Mouse (Mus musculus) CH12.LX (cell line): ENCODE measurements at regions not wholly inside any gene's neighbourhood (a gene's known extent, or its start where the extent isn't known, plus 50 kb on each side); places are given as distances from the start of the nearest gene placed in this dataset.

Experiments used
- DNase-seq: peaks from one replicate; pipeline ENCODE4 v3.0.0-alpha.2; 2013; ENCODE audit errors: extremely low read depth
- H3K27ac ChIP-seq: 2 replicates; pipeline ENCODE4 v1.5.1; 2012; ENCODE audit warnings: low read depth, mild to moderate bottlenecking, control low read depth, moderate library complexity; ENCODE audit not compliant: insufficient read depth
- H3K27me3 ChIP-seq: replicated peaks from 2 replicates; pipeline ENCODE3; 2012; ENCODE audit warnings: inconsistent platforms
- H3K36me3 ChIP-seq, 2 experiments: replicated peaks in 1 of 2; 2 replicates each; pipeline versions ENCODE3 to v1.6.1; 2012; ENCODE audit warnings: inconsistent platforms in 1 of 2, low read length in 1 of 2, mild to moderate bottlenecking in 1 of 2, mixed read lengths in 1 of 2, moderate library complexity in 1 of 2; ENCODE audit not compliant: control insufficient read depth in 1 of 2, insufficient read depth in 1 of 2
- H3K4me1 ChIP-seq, 2 experiments: 2 replicates each; pipeline ENCODE4 v1.6.1; 2012; ENCODE audit warnings: inconsistent platforms in 1 of 2, moderate library complexity in 1 of 2; ENCODE audit not compliant: insufficient read depth in 2 of 2, control insufficient read depth in 1 of 2
- H3K4me2 ChIP-seq: 2 replicates; pipeline ENCODE4 v1.6.1; 2012; ENCODE audit warnings: low read depth, mild to moderate bottlenecking, control low read depth; ENCODE audit not compliant: poor library complexity, insufficient read depth, severe bottlenecking
- H3K4me3 ChIP-seq, 3 experiments: fragments of 150-350 bp in 1 of 3; sonication (generic) in 1 of 3; replicated peaks in 1 of 3; 2 replicates each; pipeline versions ENCODE3 to v1.5.1; 2011 to 2012; ENCODE audit warnings: low read depth in 2 of 3, low read length in 2 of 3, mild to moderate bottlenecking in 2 of 3, moderate library complexity in 2 of 3, control low read depth in 1 of 3, improper control_type of control experiment in 1 of 3, inconsistent platforms in 1 of 3, mixed read lengths in 1 of 3; ENCODE audit not compliant: poor library complexity in 1 of 3
- H3K79me2 ChIP-seq: replicated peaks from 2 replicates; pipeline ENCODE4 v1.6.1; 2012; ENCODE audit warnings: mild to moderate bottlenecking, moderate library complexity; ENCODE audit not compliant: control insufficient read depth, poor library complexity, insufficient read depth, severe bottlenecking; ENCODE audit errors: extremely low read depth
- H3K9ac ChIP-seq: 2 replicates; pipeline ENCODE4 v1.6.1; 2012; ENCODE audit warnings: low read depth, mild to moderate bottlenecking, control low read depth, moderate library complexity; ENCODE audit not compliant: insufficient read depth
- H3K9me3 ChIP-seq: replicated peaks from 2 replicates; pipeline ENCODE3; 2012; ENCODE audit warnings: low read length, inconsistent platforms, mixed read lengths
- BHLHE40 ChIP-seq: IDR thresholded peaks from 2 replicates; pipeline ENCODE4 v1.6.1; 2011; ENCODE audit warnings: mild to moderate bottlenecking, low read depth, low read length, improper control_type of control experiment
- ETS1 ChIP-seq: conservative IDR thresholded peaks from 2 replicates; pipeline ENCODE4 v1.6.1; 2012; ENCODE audit warnings: low read depth, mild to moderate bottlenecking, inconsistent platforms, low read length, improper control_type of control experiment, moderate library complexity
- GABPA ChIP-seq: IDR thresholded peaks from 2 replicates; pipeline ENCODE4 v1.6.1; 2012; ENCODE audit warnings: low read depth, low read length, improper control_type of control experiment, inconsistent platforms; ENCODE audit not compliant: insufficient replicate concordance
- HCFC1 ChIP-seq: IDR thresholded peaks from 2 replicates; pipeline ENCODE4 v1.6.1; 2012; ENCODE audit warnings: low read depth, mild to moderate bottlenecking, inconsistent platforms, low read length, improper control_type of control experiment
- KAT2A ChIP-seq: IDR thresholded peaks from 2 replicates; pipeline ENCODE4 v1.6.1; 2012; ENCODE audit warnings: low read length, improper control_type of control experiment, inconsistent platforms; ENCODE audit not compliant: insufficient replicate concordance
- MAFK ChIP-seq: IDR thresholded peaks from 2 replicates; pipeline ENCODE4 v1.6.1; 2011; ENCODE audit warnings: low read length, improper control_type of control experiment; ENCODE audit not compliant: insufficient replicate concordance
- MEF2A ChIP-seq: IDR thresholded peaks from 2 replicates; pipeline ENCODE4 v1.6.1; 2014; ENCODE audit warnings: low read depth, mild to moderate bottlenecking, inconsistent platforms, low read length, improper control_type of control experiment, borderline replicate concordance
- NRF1 ChIP-seq: IDR thresholded peaks from 2 replicates; pipeline ENCODE4 v1.6.1; 2014; ENCODE audit warnings: low read depth, mild to moderate bottlenecking, inconsistent platforms, low read length, improper control_type of control experiment, moderate library complexity
- PAX5 ChIP-seq: IDR thresholded peaks from 2 replicates; pipeline ENCODE4 v1.6.1; 2012; ENCODE audit warnings: low read length, inconsistent platforms, mixed read lengths
- POLR2AphosphoS2 ChIP-seq: IDR thresholded peaks from 2 replicates; pipeline ENCODE4 v1.6.1; 2011; ENCODE audit warnings: low read depth, low read length, improper control_type of control experiment
- RCOR1 ChIP-seq: conservative IDR thresholded peaks from 2 replicates; pipeline ENCODE4 v1.6.1; 2012; ENCODE audit warnings: low read depth, mild to moderate bottlenecking, inconsistent platforms, low read length, improper control_type of control experiment
- SIN3A ChIP-seq: IDR thresholded peaks from 2 replicates; pipeline ENCODE4 v1.6.1; 2012; ENCODE audit warnings: low read length, improper control_type of control experiment, inconsistent platforms
- SMC3 ChIP-seq: IDR thresholded peaks from 2 replicates; pipeline ENCODE4 v1.6.1; 2011; ENCODE audit warnings: low read depth, low read length, improper control_type of control experiment
- TCF12 ChIP-seq: IDR thresholded peaks from 2 replicates; pipeline ENCODE4 v1.6.1; 2014; ENCODE audit warnings: low read depth, mild to moderate bottlenecking, inconsistent platforms, low read length, improper control_type of control experiment
- USF1 ChIP-seq: IDR thresholded peaks from 2 replicates; pipeline ENCODE4 v1.6.1; 2014; ENCODE audit warnings: low read depth, mild to moderate bottlenecking, inconsistent platforms, low read length, improper control_type of control experiment
- ZC3H11A ChIP-seq: IDR thresholded peaks from 2 replicates; pipeline ENCODE4 v1.6.1; 2012; ENCODE audit warnings: low read depth, mild to moderate bottlenecking, inconsistent platforms, low read length, improper control_type of control experiment
- ZKSCAN1 ChIP-seq: IDR thresholded peaks from 2 replicates; pipeline ENCODE4 v1.6.1; 2012; ENCODE audit warnings: low read depth, inconsistent platforms, low read length, improper control_type of control experiment, borderline replicate concordance
- ZMIZ1 ChIP-seq: IDR thresholded peaks from 2 replicates; pipeline ENCODE4 v1.6.1; 2012; ENCODE audit warnings: low read depth, mild to moderate bottlenecking, inconsistent platforms, low read length, improper control_type of control experiment
- ZNF384 ChIP-seq: IDR thresholded peaks from 2 replicates; pipeline ENCODE4 v1.6.1; 2012; ENCODE audit warnings: low read depth, low read length, improper control_type of control experiment, inconsistent platforms
- dilution Hi-C: fragments of 300-500 bp; cut with MboI; formaldehyde crosslinking; loops from 2 replicates; pipeline ENCODE4 v1.14.3; 2020; ENCODE audit warnings: low sequenced_read_pairs; ENCODE audit not compliant: extremely low pct_unique_long_range_greater_than_20kb, extremely low pct_ligation_motif_present
- in situ Hi-C: fragments of 300-500 bp; cut with MboI; formaldehyde crosslinking; loops from 3 replicates; pipeline ENCODE4 v1.14.3; 2019; ENCODE audit warnings: low sequenced_read_pairs, low pct_ligation_motif_present, low pct_unique_long_range_greater_than_20kb, mixed read lengths

DNA sequence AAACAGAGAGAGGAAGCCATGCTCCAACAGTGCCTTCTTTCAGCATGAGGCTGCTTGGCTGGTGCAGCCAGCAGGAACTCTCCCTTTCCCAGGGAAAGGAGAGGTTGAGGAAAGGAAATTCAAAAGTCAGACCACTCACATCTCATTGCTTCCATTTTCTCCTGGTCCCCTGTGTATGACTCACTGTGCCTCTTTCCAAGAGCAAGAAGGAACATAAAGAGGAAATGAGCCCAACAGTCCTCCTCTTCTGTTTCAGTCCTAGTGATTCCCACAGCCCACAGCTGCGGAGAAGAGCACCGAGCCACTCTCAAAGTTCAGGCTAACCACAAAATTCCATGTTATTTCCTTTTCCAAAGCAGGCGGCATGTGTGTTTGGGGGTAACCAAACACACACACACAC is 680.0 kb upstream of the Cited2 start:
- no peaks in the 10 kb centered on the region for H3K36me3 ChIP-seq
- no peak overlapping the region for H3K27ac ChIP-seq
- no peak for TF ChIP-seq MEF2A
- no peak for TF ChIP-seq ETS1
- TF ChIP-seq BHLHE40: no peak
- H3K27me3 ChIP-seq: no peaks in the 10 kb centered on the region
- H3K4me3 ChIP-seq: no peak overlapping the region
- no peaks in the 10 kb centered on the region for H3K9me3 ChIP-seq
- in situ Hi-C loops: no loop called here
- dilution Hi-C loops: no loop called here
- no peak overlapping the region for H3K9ac ChIP-seq
- no peak overlapping the region for H3K4me2 ChIP-seq
- no peaks in the 10 kb centered on the region for H3K79me2 ChIP-seq
- DNase-seq: no peak
- peaks cover 3% of the 10 kb centered on the region in 2 experiments; a peak in 2 of 4 replicates for H3K4me1 ChIP-seq

DNA sequence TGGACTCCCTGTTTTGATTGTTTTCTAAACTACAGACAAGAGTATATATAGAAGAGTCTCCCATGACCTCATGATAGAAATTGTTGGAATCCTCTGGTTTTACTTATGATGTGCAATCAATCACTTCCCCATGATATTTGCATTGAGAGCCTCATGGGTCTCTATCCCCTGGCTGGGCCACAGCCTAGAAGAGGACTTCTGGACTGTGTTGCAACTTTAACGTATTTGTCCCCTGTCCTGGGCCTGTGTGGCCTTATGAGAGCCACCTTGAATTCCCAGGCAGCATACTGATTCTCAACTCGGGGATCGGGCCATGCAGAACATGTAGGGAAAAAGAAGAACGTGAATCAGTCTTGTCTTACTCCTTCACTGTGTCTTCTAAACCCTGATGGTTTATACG is 676.3 kb upstream of the Cited2 start:
- no peak for TF ChIP-seq SMC3
- no peak for TF ChIP-seq GABPA
- no peak for TF ChIP-seq RCOR1
- TF ChIP-seq TCF12: no peak
- TF ChIP-seq KAT2A: no peak
- TF ChIP-seq USF1: no peak
- TF ChIP-seq ZNF384: no peak
- TF ChIP-seq POLR2AphosphoS2: no peak
- no peak for TF ChIP-seq MAFK
- no peak for TF ChIP-seq ZKSCAN1
- TF ChIP-seq ZMIZ1: no peak
- no peak for TF ChIP-seq BHLHE40
- TF ChIP-seq NRF1: no peak
- dilution Hi-C loops (no loop called here), in situ Hi-C loops (no loop called here)
- H3K4me2 ChIP-seq: no peak overlapping the region
- H3K27ac ChIP-seq: no peak overlapping the region
- peaks cover 3% of the 10 kb centered on the region in 2 experiments; a peak in 1 of 4 replicates for H3K4me1 ChIP-seq
- no peaks in the 10 kb centered on the region for H3K79me2 ChIP-seq
- H3K9ac ChIP-seq: no peak overlapping the region
- no peaks in the 10 kb centered on the region for H3K36me3 ChIP-seq
- no peaks in the 10 kb centered on the region for H3K9me3 ChIP-seq
- DNase-seq: no peak
- no peak overlapping the region for H3K4me3 ChIP-seq
- no peaks in the 10 kb centered on the region for H3K27me3 ChIP-seq

DNA sequence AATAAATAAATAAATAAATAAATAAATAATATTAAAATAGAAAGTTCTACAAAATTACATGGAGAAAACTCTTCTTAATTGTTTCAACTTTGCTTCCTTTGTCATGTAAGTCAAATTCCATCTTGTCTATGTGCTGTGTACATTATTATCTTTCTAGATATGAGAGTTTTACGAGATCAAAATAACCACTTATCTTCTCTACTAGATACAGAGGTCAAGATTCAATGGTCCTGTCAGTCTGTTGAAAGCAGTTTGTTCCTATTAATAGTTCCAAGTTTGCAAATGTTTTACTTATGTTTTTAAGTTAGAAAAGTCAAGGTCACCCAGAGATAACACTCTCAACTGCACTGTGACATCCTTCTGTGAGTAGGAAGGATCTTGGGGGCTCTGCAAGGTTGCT is 650.1 kb upstream of the Cited2 start:
- dilution Hi-C loops: no loop called here
- Histone ChIP-seq H3K79me2 (no peaks in the 10 kb centered on the region), H3K36me3 (no peaks in the 10 kb centered on the region), H3K9me3 (no peaks in the 10 kb centered on the region), H3K9ac (no peak overlapping the region)
- no peak for DNase-seq
- TF ChIP-seq ZNF384 (no peak), PAX5 (no peak), ZC3H11A (no peak), SIN3A (no peak), RCOR1 (no peak), NRF1 (no peak), USF1 (no peak), ZMIZ1 (no peak), MEF2A (no peak), HCFC1 (no peak)
- TF ChIP-seq, all 38 proteins: peak for 0
- no peak overlapping the region for H3K27ac ChIP-seq
- H3K4me3 ChIP-seq: no peak overlapping the region
- no peaks in the 10 kb centered on the region for H3K4me1 ChIP-seq
- H3K27me3 ChIP-seq: no peaks in the 10 kb centered on the region
- no peak overlapping the region for H3K4me2 ChIP-seq
- in situ Hi-C loops: no loop called here
